Mouse (Mus musculus) CH12.LX (cell line): ENCODE measurements around the gene Lonp2.

Experiments
- CHD1 ChIP-seq: IDR thresholded peaks from 2 replicates; pipeline ENCODE4 v1.6.1; 2012; ENCODE audit warnings: low read depth, low read length, improper control_type of control experiment, inconsistent platforms
- CTCF ChIP-seq, 2 experiments: IDR thresholded peaks in 1 of 2; conservative IDR thresholded peaks in 1 of 2; 2 replicates each; pipeline ENCODE4 v1.5.1; 2011 to 2012; ENCODE audit warnings: low read depth in 2 of 2, low read length in 2 of 2, improper control_type of control experiment in 1 of 2, inconsistent platforms in 1 of 2, mild to moderate bottlenecking in 1 of 2, moderate library complexity in 1 of 2
- EP300 ChIP-seq: IDR thresholded peaks from 2 replicates; pipeline ENCODE4 v1.6.1; 2011; ENCODE audit warnings: low read length, improper control_type of control experiment
- MEF2A ChIP-seq: IDR thresholded peaks from 2 replicates; pipeline ENCODE4 v1.6.1; 2014; ENCODE audit warnings: low read depth, mild to moderate bottlenecking, inconsistent platforms, low read length, improper control_type of control experiment, borderline replicate concordance
- POLR2A ChIP-seq: IDR thresholded peaks from 2 replicates; pipeline ENCODE4 v1.6.1; 2011; ENCODE audit warnings: low read depth, mild to moderate bottlenecking, improper control_type of control experiment, low read length
- POLR2AphosphoS2 ChIP-seq: IDR thresholded peaks from 2 replicates; pipeline ENCODE4 v1.6.1; 2011; ENCODE audit warnings: low read depth, low read length, improper control_type of control experiment
- TCF12 ChIP-seq: IDR thresholded peaks from 2 replicates; pipeline ENCODE4 v1.6.1; 2014; ENCODE audit warnings: low read depth, mild to moderate bottlenecking, inconsistent platforms, low read length, improper control_type of control experiment

DNA sequence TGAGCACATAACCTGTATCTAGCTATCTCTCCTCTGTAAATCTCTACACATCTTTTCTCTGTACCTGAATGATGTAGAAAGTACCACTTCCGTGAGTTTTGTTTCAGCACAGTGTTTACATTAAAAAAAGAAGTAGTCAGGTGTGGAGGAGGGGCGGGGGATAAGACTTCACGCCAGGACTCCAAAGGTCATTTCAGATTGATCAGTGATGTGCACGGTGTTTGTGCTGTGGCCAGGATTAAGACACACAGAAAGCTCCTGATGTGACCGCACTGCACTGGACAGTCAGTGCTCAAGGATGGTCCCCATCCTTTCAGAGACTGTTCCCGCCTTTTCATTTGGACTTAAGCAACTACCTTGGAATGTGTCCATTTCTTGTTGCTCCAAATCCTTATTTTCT is 136.9 kb downstream of the Lonp2 start:
- TF ChIP-seq TCF12 (no peak), CTCF (conservative IDR thresholded peaks at IDR 0.05 in 1 of 2, IDR thresholded peaks at IDR 0.05 in 1 of 2; ENCODE audit: low read depth in 2 of 2, low read length in 2 of 2) (no peak), MEF2A (no peak), CHD1 (no peak), POLR2A (no peak), EP300 (no peak), POLR2AphosphoS2 (no peak)
